Mouse (Mus musculus): ENCODE measurements around the gene Olfr323. TPM values are rescaled to one million over a fixed set of nuclear protein-coding genes. Genes with fewer than 3 reads are reported as not detected.

Gene Olfr323
- polyA plus RNA-seq, 1 experiment from 2014 or later: not detected

DNA sequence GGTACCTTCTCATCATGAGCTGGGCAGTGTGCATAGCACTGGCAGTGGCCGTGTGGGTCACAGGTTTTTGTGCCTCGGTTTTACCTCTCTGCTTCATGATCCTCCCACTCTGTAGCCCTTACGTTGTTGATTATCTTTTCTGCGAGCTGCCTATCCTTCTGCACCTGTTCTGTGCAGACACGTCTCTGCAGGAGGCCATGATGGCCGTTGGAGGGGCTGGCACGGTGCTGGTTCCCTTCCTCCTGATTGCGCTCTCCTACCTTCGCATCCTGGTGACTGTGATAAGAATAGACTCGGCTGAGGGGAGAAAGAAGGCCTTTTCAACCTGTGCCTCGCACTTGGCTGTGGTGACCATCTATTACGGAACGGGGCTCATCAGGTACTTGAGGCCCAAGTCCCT lies 32.5 kb downstream of the Olfr323 start:
- H3K36me3 ChIP-seq (replicated peaks; ENCODE audit: insufficient read depth, low read length): no peaks in the 10 kb centered on the region
- no peaks in the 10 kb centered on the region for H3K27me3 ChIP-seq (ENCODE audit: insufficient read depth, low read length)
- no peak overlapping the region for H3K27ac ChIP-seq (ENCODE audit: low read depth)
- H3K9me3 ChIP-seq (ENCODE audit: low read length): no peaks in the 10 kb centered on the region
- no peak overlapping the region for H3K9ac ChIP-seq (replicated peaks)
- H3K4me3 ChIP-seq (ENCODE audit: low read depth, low read length): no peak overlapping the region
- H3K4me1 ChIP-seq (ENCODE audit: insufficient read depth): no peaks in the 10 kb centered on the region
- no peak for DNase-seq
- WGBS (ENCODE audit: insufficient replicate concordance): 66% methylated on average over 13 of the region's 13 CpGs
- ATAC-seq: no peak
- H3K4me2 ChIP-seq (ENCODE audit: low read depth, low read length): no peak overlapping the region
- no peak for TF ChIP-seq CTCF (IDR thresholded peaks at IDR 0.05; ENCODE audit: low read depth)
- no peak for TF ChIP-seq EP300 (IDR thresholded peaks at IDR 0.05; ENCODE audit: low read depth)

DNA sequence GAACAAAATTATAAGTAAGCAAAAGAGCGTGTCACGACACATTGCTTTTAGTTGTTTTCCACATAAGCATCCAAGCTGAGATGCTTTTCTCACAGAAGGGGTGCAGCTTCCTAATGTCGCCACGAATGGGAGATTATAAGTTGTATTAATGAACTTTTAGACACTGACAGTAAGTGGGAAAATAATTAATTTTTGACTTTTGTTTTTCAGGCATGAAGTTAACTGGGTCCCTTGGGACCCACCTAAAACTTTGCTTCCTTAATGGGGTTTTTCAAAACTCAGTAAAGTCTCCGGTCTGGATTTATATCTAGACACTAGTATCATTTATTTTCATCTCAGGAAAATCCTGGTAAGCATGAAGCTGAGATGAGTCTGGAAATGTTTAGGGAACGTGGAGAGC lies 35.5 kb downstream of the Olfr323 start, which contains the start of gene Olfr324:
TSS of gene Olfr324 (plus strand) at position 301 of the 400 bp plus-strand sequence.
- Histone ChIP-seq H3K27me3 (ENCODE audit: insufficient read depth, low read length) (no peaks in the 10 kb centered on the region), H3K4me2 (ENCODE audit: low read depth, low read length) (no peak within 1 kb of the TSS), H3K4me1 (ENCODE audit: insufficient read depth) (no peaks in the 10 kb centered on the region), H3K27ac (ENCODE audit: low read depth) (no peak within 1 kb of the TSS), H3K4me3 (ENCODE audit: low read depth, low read length) (no peak within 1 kb of the TSS), H3K9me3 (ENCODE audit: low read length) (no peaks in the 10 kb centered on the region), H3K9ac (replicated peaks) (no peak within 1 kb of the TSS), H3K36me3 (replicated peaks; ENCODE audit: insufficient read depth, low read length) (no peaks in the 10 kb centered on the region)
- ATAC-seq (no peak), DNase-seq (no peak)
- TF ChIP-seq EP300 (IDR thresholded peaks at IDR 0.05; ENCODE audit: low read depth): no peak
- no peak for TF ChIP-seq CTCF (IDR thresholded peaks at IDR 0.05; ENCODE audit: low read depth)
- WGBS (ENCODE audit: insufficient replicate concordance): 71% methylated on average over 6 of the region's 6 CpGs

DNA sequence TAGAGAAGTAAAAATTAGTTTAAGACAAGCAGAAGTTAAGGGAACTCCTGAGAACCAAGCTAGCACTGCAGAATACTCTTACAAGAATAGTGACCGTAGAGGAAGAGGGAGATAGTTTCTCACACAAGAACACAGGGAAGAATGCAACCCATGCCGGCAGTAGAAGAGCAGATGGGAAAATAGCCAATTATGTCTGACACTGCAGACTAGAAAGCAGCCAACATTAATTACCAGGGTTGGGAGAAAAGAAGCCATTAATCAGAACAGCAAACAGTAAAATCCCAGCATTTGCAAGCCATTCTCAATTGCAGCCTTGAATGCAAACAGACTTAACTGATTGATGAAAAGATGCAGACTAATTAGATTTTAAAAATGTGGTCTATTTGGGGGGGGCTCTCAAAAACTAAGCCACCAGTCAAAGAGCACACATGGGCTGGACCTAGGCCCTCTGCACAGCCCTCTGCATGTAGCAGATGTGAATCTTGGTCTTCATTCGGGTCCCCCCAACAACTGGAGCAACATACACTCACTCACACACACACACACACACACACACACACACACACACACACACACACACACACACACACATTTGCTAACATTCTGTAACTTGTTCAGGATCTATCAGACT lies 41.6 kb downstream of the Olfr323 start:
- Histone ChIP-seq H3K27ac (ENCODE audit: low read depth) (no peak overlapping the region), H3K27me3 (ENCODE audit: insufficient read depth, low read length) (no peaks in the 10 kb centered on the region), H3K4me1 (ENCODE audit: insufficient read depth) (peaks cover 6% of the 10 kb centered on the region), H3K9ac (replicated peaks) (no peak overlapping the region), H3K9me3 (ENCODE audit: low read length) (no peaks in the 10 kb centered on the region), H3K4me3 (ENCODE audit: low read depth, low read length) (no peak overlapping the region), H3K4me2 (ENCODE audit: low read depth, low read length) (no peak overlapping the region), H3K36me3 (replicated peaks; ENCODE audit: insufficient read depth, low read length) (no peaks in the 10 kb centered on the region)
- WGBS (ENCODE audit: insufficient replicate concordance): 60% methylated on average over 3 of the region's 3 CpGs
- DNase-seq (no peak), ATAC-seq (no peak)
- TF ChIP-seq EP300 (IDR thresholded peaks at IDR 0.05; ENCODE audit: low read depth) (no peak), CTCF (IDR thresholded peaks at IDR 0.05; ENCODE audit: low read depth) (no peak)

GRCm38 (mm10) chr11:58587898-58588348 lies 42.4 kb downstream of the Olfr323 start:
- no peak overlapping the region for H3K4me3 ChIP-seq (ENCODE audit: low read depth, low read length)
- peak overlapping the region; percentile 58 for H3K27ac ChIP-seq (ENCODE audit: low read depth)
- peaks cover 6% of the 10 kb centered on the region for H3K4me1 ChIP-seq (ENCODE audit: insufficient read depth)
- H3K9me3 ChIP-seq (ENCODE audit: low read length): no peaks in the 10 kb centered on the region
- no peaks in the 10 kb centered on the region for H3K36me3 ChIP-seq (replicated peaks; ENCODE audit: insufficient read depth, low read length)
- ATAC-seq (peak; percentile 100), DNase-seq (peak; percentile 49)
- WGBS (ENCODE audit: insufficient replicate concordance): 50% methylated on average over 7 of the region's 7 CpGs
- H3K4me2 ChIP-seq (ENCODE audit: low read depth, low read length): peak overlapping the region; percentile 45
- H3K27me3 ChIP-seq (ENCODE audit: insufficient read depth, low read length): no peaks in the 10 kb centered on the region
- peak; percentile 87 for TF ChIP-seq CTCF (IDR thresholded peaks at IDR 0.05; ENCODE audit: low read depth)
- TF ChIP-seq EP300 (IDR thresholded peaks at IDR 0.05; ENCODE audit: low read depth): peak; percentile 84
- no peak overlapping the region for H3K9ac ChIP-seq (replicated peaks)

GRCm38 (mm10) chr11:58578636-58579035 lies 51.7 kb downstream of the Olfr323 start:
- Histone ChIP-seq H3K36me3 (replicated peaks; ENCODE audit: insufficient read depth, low read length) (no peaks in the 10 kb centered on the region), H3K27me3 (ENCODE audit: insufficient read depth, low read length) (no peaks in the 10 kb centered on the region), H3K4me1 (ENCODE audit: insufficient read depth) (no peaks in the 10 kb centered on the region), H3K4me2 (ENCODE audit: low read depth, low read length) (no peak overlapping the region), H3K27ac (ENCODE audit: low read depth) (no peak overlapping the region), H3K9ac (replicated peaks) (no peak overlapping the region), H3K4me3 (ENCODE audit: low read depth, low read length) (no peak overlapping the region), H3K9me3 (ENCODE audit: low read length) (no peaks in the 10 kb centered on the region)
- ATAC-seq: no peak
- 72% methylated on average over 8 of the region's 8 CpGs for WGBS (ENCODE audit: insufficient replicate concordance)
- TF ChIP-seq EP300 (IDR thresholded peaks at IDR 0.05; ENCODE audit: low read depth) (no peak), CTCF (IDR thresholded peaks at IDR 0.05; ENCODE audit: low read depth) (no peak)
- no peak for DNase-seq

DNA sequence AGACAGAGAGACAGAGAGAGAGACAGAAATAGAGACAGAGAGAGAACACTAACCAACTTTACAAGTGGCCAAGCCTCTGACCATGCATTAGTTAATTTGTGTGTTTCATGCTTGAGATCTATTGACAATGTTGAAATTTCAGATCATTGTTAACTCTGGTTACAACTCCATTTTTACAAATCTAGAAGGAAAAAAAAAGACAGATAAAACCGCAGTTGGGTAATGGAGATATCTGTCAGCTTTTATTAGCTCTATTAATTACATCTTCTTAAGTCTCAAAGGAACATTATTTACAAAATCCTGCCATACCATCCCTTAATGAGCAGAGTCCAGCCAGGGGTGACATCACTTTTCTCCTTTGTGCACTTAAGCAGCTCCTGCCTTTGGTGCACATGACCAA lies 52.9 kb downstream of the Olfr323 start, which contains the start of gene Olfr325:
TSS of gene Olfr325 (plus strand) at position 301 of the 400 bp plus-strand sequence.
- H3K9me3 ChIP-seq (ENCODE audit: low read length): no peaks in the 10 kb centered on the region
- H3K4me1 ChIP-seq (ENCODE audit: insufficient read depth): no peaks in the 10 kb centered on the region
- H3K4me3 ChIP-seq (ENCODE audit: low read depth, low read length): no peak within 1 kb of the TSS
- no peaks in the 10 kb centered on the region for H3K27me3 ChIP-seq (ENCODE audit: insufficient read depth, low read length)
- no peak for TF ChIP-seq CTCF (IDR thresholded peaks at IDR 0.05; ENCODE audit: low read depth)
- H3K4me2 ChIP-seq (ENCODE audit: low read depth, low read length): no peak within 1 kb of the TSS
- ATAC-seq (no peak), DNase-seq (no peak)
- 54% methylated on average over 1 of the region's 1 CpGs for WGBS (ENCODE audit: insufficient replicate concordance)
- H3K27ac ChIP-seq (ENCODE audit: low read depth): no peak within 1 kb of the TSS
- H3K36me3 ChIP-seq (replicated peaks; ENCODE audit: insufficient read depth, low read length): no peaks in the 10 kb centered on the region
- no peak within 1 kb of the TSS for H3K9ac ChIP-seq (replicated peaks)

Other genes with a start within 250 kb of the Olfr323 start
- not detected in 2 replicates for gene 1810065E05Rik, start 209.4 kb downstream of the Olfr323 start, polyA plus RNA-seq (2015; fragmentation: Nextera tagmentation; extraction: Ambion mirVana)
- not detected in 2 replicates for gene Gm12253, start 197.9 kb downstream of the Olfr323 start, polyA plus RNA-seq (2015; fragmentation: Nextera tagmentation; extraction: Ambion mirVana)
- gene Lypd9, start 177.6 kb downstream of the Olfr323 start, polyA plus RNA-seq (2015; fragmentation: Nextera tagmentation; extraction: Ambion mirVana): not detected in 2 replicates
- not detected in 2 replicates for gene Olfr30, start 168.2 kb downstream of the Olfr323 start, polyA plus RNA-seq (2015; fragmentation: Nextera tagmentation; extraction: Ambion mirVana)
- gene Olfr332, start 137.9 kb downstream of the Olfr323 start, polyA plus RNA-seq (2015; fragmentation: Nextera tagmentation; extraction: Ambion mirVana): not detected in 2 replicates
- not detected in 2 replicates for gene Olfr331, start 127.9 kb downstream of the Olfr323 start, polyA plus RNA-seq (2015; fragmentation: Nextera tagmentation; extraction: Ambion mirVana)
- not detected in 2 replicates for gene Olfr330, start 95.7 kb downstream of the Olfr323 start, polyA plus RNA-seq (2015; fragmentation: Nextera tagmentation; extraction: Ambion mirVana)
- not detected in 2 replicates for gene Olfr329-ps, start 84.1 kb downstream of the Olfr323 start, polyA plus RNA-seq (2015; fragmentation: Nextera tagmentation; extraction: Ambion mirVana)
- gene Olfr328, start 74.9 kb downstream of the Olfr323 start, polyA plus RNA-seq (2015; fragmentation: Nextera tagmentation; extraction: Ambion mirVana): not detected in 2 replicates
- gene Olfr224, start 59.9 kb downstream of the Olfr323 start, polyA plus RNA-seq (2015; fragmentation: Nextera tagmentation; extraction: Ambion mirVana): not detected in 2 replicates
- not detected in 2 replicates for gene Olfr325, start 52.8 kb downstream of the Olfr323 start, polyA plus RNA-seq (2015; fragmentation: Nextera tagmentation; extraction: Ambion mirVana)
- gene Olfr324, start 35.4 kb downstream of the Olfr323 start, polyA plus RNA-seq (2015; fragmentation: Nextera tagmentation; extraction: Ambion mirVana): not detected in 2 replicates
- not detected in 2 replicates for gene 2210407C18Rik, start 14.4 kb downstream of the Olfr323 start, polyA plus RNA-seq (2015; fragmentation: Nextera tagmentation; extraction: Ambion mirVana)
- gene Trim58, start 10.0 kb upstream of the Olfr323 start, polyA plus RNA-seq (2015; fragmentation: Nextera tagmentation; extraction: Ambion mirVana): 5.8 and 5.9 TPM in 2 replicates
- gene Olfr322, start 28.3 kb upstream of the Olfr323 start, polyA plus RNA-seq (2015; fragmentation: Nextera tagmentation; extraction: Ambion mirVana): 0.06 TPM in 1 of 2 replicates, not detected in the other
- not detected in 2 replicates for gene Olfr320, start 50.6 kb upstream of the Olfr323 start, polyA plus RNA-seq (2015; fragmentation: Nextera tagmentation; extraction: Ambion mirVana)
- not detected in 2 replicates for gene Olfr319, start 68.7 kb upstream of the Olfr323 start, polyA plus RNA-seq (2015; fragmentation: Nextera tagmentation; extraction: Ambion mirVana)
- not detected in 2 replicates for gene Olfr318, start 93.5 kb upstream of the Olfr323 start, polyA plus RNA-seq (2015; fragmentation: Nextera tagmentation; extraction: Ambion mirVana)
- gene Olfr317, start 108.7 kb upstream of the Olfr323 start, polyA plus RNA-seq (2015; fragmentation: Nextera tagmentation; extraction: Ambion mirVana): not detected in 2 replicates
- gene Olfr316, start 122.2 kb upstream of the Olfr323 start, polyA plus RNA-seq (2015; fragmentation: Nextera tagmentation; extraction: Ambion mirVana): not detected in 2 replicates
- gene Olfr315, start 142.7 kb upstream of the Olfr323 start, polyA plus RNA-seq (2015; fragmentation: Nextera tagmentation; extraction: Ambion mirVana): not detected in 2 replicates
- gene Olfr314, start 152.5 kb upstream of the Olfr323 start, polyA plus RNA-seq (2015; fragmentation: Nextera tagmentation; extraction: Ambion mirVana): not detected in 2 replicates
- 0.25 TPM in 1 of 2 replicates, not detected in the other for gene Fam183b, start 171.5 kb upstream of the Olfr323 start, polyA plus RNA-seq (2015; fragmentation: Nextera tagmentation; extraction: Ambion mirVana)
- not detected in 2 replicates for gene Olfr313, start 184.5 kb upstream of the Olfr323 start, polyA plus RNA-seq (2015; fragmentation: Nextera tagmentation; extraction: Ambion mirVana)
- gene Olfr312, start 198.7 kb upstream of the Olfr323 start, polyA plus RNA-seq (2015; fragmentation: Nextera tagmentation; extraction: Ambion mirVana): not detected in 2 replicates
- not detected in 2 replicates for gene Olfr311, start 208.8 kb upstream of the Olfr323 start, polyA plus RNA-seq (2015; fragmentation: Nextera tagmentation; extraction: Ambion mirVana)
- gene Gm12258, start 216.7 kb upstream of the Olfr323 start, polyA plus RNA-seq (2015; fragmentation: Nextera tagmentation; extraction: Ambion mirVana): 0.85 and 1.3 TPM in 2 replicates
- 0.94 and 1.6 TPM in 2 replicates for gene 2810021J22Rik, start 236.7 kb upstream of the Olfr323 start, polyA plus RNA-seq (2015; fragmentation: Nextera tagmentation; extraction: Ambion mirVana)

All from liver, postnatal 0 days (tissue).